Mouse (Mus musculus) lung, embryonic 14.5 days (tissue): ENCODE measurements at regions not wholly inside any gene's neighbourhood (a gene's known extent, or its start where the extent isn't known, plus 50 kb on each side); places are given as distances from the start of the nearest gene placed in this dataset.
A peak's percentile ranks its signal among the peaks of the same experiment; 100 is the strongest.

ENCODE experiments used
- ATAC-seq: fragments of 200-750 bp; cut with Nextera tagmentation; 2 replicates; pipeline ENCODE4 v1.8.0; 2017; ENCODE audit warnings: mild to moderate bottlenecking, moderate TSS enrichment, moderate library complexity; ENCODE audit not compliant: insufficient read depth
- DNase-seq: peaks from one replicate; pipeline ENCODE4 v3.0.0-alpha.2; 2015
- H3K27ac ChIP-seq: fragments of 300-500 bp; sonication (generic); 2 replicates; pipeline ENCODE4 v1.5.1; 2014; ENCODE audit warnings: low read depth, mild to moderate bottlenecking, moderate library complexity
- H3K27me3 ChIP-seq: fragments of 300-500 bp; sonication (generic); 2 replicates; pipeline ENCODE4 v1.6.1; 2014; ENCODE audit warnings: low read length, control low read depth; ENCODE audit not compliant: insufficient read depth
- H3K36me3 ChIP-seq: fragments of 300-500 bp; sonication (generic); 2 replicates; pipeline ENCODE4 v1.6.1; 2014; ENCODE audit warnings: control low read depth; ENCODE audit not compliant: insufficient read depth
- H3K4me1 ChIP-seq: fragments of 300-500 bp; sonication (generic); 2 replicates; pipeline ENCODE4 v1.6.1; 2014; ENCODE audit warnings: antibody characterized with exemption, control low read depth; ENCODE audit not compliant: insufficient read depth
- H3K4me2 ChIP-seq: fragments of 300-500 bp; sonication (generic); 2 replicates; pipeline ENCODE4 v1.6.1; 2014; ENCODE audit warnings: mild to moderate bottlenecking
- H3K4me3 ChIP-seq: fragments of 300-500 bp; sonication (generic); 2 replicates; pipeline ENCODE4 v1.5.1; 2014; ENCODE audit warnings: low read depth, low read length
- H3K9ac ChIP-seq: fragments of 300-500 bp; sonication (generic); 2 replicates; pipeline ENCODE4 v1.6.1; 2014
- H3K9me3 ChIP-seq: fragments of 300-500 bp; sonication (generic); 2 replicates; pipeline ENCODE4 v1.6.1; 2016; ENCODE audit warnings: low read depth, low read length, control low read depth
- CTCF ChIP-seq: IDR thresholded peaks from 2 replicates; pipeline ENCODE4 v1.5.1; 2016; ENCODE audit warnings: antibody characterized with exemption, low read depth
- WGBS: fragments of 180-500 bp; shearing (Covaris S2); extraction: QIAGEN DNeasy Blood & Tissue Kit; methylation state at CpG from one replicate; pipeline ENCODE4 v1.1.7; 2014; 5-methylcytosine and 5-hydroxymethylcytosine counted together

DNA sequence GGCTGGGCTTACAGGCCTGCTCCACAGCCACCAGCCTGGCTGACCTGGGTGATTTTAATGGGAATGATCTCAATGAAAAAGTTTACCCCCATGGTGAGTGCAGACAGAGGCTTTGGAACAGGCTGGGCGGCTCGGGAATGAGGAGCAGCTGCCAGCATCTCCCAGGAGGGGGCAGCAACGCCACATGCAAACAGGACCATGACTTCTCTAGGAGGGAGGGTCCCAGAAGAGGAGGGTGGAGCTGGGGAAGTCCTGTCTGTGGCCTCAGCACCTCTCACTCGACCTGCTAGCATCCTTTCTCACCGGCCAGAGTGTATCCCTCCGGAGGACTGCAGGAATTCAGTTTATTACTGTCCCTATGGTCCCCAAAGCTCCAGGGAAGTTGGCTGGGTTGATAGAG, 88.2 kb downstream of the Smim20 start:
- no peaks in the 10 kb centered on the region for H3K9me3 ChIP-seq
- no peak overlapping the region for H3K4me2 ChIP-seq
- no peaks in the 10 kb centered on the region for H3K36me3 ChIP-seq
- TF ChIP-seq CTCF = peak; percentile 98
- no peak overlapping the region for H3K27ac ChIP-seq
- no peak overlapping the region for H3K9ac ChIP-seq
- peak; percentile 86; the same call in 1 of the 2 replicates for ATAC-seq
- peak; percentile 89 for DNase-seq
- WGBS = under 1% methylated on average over 6 of the region's 6 CpGs
- no peak overlapping the region for H3K4me3 ChIP-seq
- H3K4me1 ChIP-seq = no peaks in the 10 kb centered on the region
- no peaks in the 10 kb centered on the region for H3K27me3 ChIP-seq

DNA sequence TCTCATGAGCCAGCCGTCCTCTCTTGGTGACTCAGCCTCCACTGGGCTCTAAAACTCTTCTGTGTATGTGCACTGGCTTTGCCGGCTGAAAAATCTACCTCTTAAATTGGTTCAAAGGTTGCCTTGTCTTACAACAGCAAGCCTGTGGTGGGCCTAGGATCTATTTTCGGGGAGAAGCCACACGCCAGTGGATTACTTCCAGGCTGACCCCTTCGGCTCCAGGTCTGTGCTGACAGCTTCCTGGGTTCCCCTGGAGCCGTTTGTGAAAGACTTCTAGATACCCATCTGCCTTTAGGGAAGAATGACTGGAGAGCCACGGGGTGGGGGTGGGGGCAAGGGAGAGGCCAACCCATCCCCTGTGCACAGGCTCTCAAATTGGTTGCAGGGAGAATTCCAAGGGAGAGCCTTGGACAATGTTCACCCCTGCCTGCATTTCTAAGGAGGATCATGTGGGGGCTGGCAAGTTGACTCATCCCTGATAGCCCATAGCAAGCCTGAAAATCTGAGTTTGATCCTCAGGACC, 90.3 kb downstream of the Smim20 start:
- Histone ChIP-seq H3K4me1 (no peaks in the 10 kb centered on the region), H3K4me2 (no peak overlapping the region), H3K27me3 (no peaks in the 10 kb centered on the region), H3K9me3 (no peaks in the 10 kb centered on the region), H3K9ac (no peak overlapping the region), H3K36me3 (no peaks in the 10 kb centered on the region), H3K27ac (no peak overlapping the region), H3K4me3 (no peak overlapping the region)
- ATAC-seq = no peak
- DNase-seq = no peak
- no peak for TF ChIP-seq CTCF
- 62% methylated on average over 7 of the region's 7 CpGs for WGBS

- ATAC-seq (no peak), DNase-seq (no peak)
- H3K4me1 ChIP-seq = no peaks in the 10 kb centered on the region
- TF ChIP-seq CTCF = no peak
- H3K9ac ChIP-seq = no peak overlapping the region
- H3K9me3 ChIP-seq = no peaks in the 10 kb centered on the region
- no peaks in the 10 kb centered on the region for H3K27me3 ChIP-seq
- 36% methylated on average over 4 of the region's 4 CpGs for WGBS
- no peak overlapping the region for H3K27ac ChIP-seq
- H3K4me3 ChIP-seq = no peak overlapping the region
- no peaks in the 10 kb centered on the region for H3K36me3 ChIP-seq
- H3K4me2 ChIP-seq = no peak overlapping the region
Observed at GRCm38 (mm10) chr5:53358181-53358580, 91.3 kb downstream of the Smim20 start.

- H3K9me3 ChIP-seq = no peaks in the 10 kb centered on the region
- H3K27me3 ChIP-seq = no peaks in the 10 kb centered on the region
- H3K9ac ChIP-seq = no peak overlapping the region; the same call in 1 of the 2 replicates
- no peak overlapping the region for H3K4me3 ChIP-seq
- DNase-seq = no peak
- H3K36me3 ChIP-seq = no peaks in the 10 kb centered on the region
- no peaks in the 10 kb centered on the region for H3K4me1 ChIP-seq
- no peak overlapping the region for H3K27ac ChIP-seq
- WGBS = 73% methylated on average over 12 of the region's 12 CpGs
- no peak for TF ChIP-seq CTCF
- no peak for ATAC-seq
- no peak overlapping the region for H3K4me2 ChIP-seq
Observed at GRCm38 (mm10) chr5:53359887-53360286, 93.0 kb downstream of the Smim20 start.

DNA sequence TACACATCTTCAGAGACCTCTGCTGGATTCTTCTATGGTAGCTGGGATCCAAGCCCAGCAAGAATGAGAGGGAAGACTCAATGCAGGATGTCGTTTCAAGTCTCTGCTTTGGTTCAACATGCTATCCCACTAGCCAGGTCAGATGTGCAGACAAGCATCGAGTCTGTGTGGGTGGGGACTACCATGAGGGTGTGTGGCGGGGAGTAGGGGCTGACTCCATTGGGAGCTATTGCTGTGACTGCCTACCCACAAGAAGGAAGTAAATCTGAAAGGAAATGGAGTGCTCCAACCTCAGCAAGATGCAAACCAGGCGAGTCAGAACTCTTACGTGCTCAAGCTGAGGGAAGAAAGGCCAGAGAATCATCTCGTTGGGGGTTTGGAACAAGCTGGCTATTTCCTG, 94.4 kb downstream of the Smim20 start:
- Histone ChIP-seq H3K27me3 (no peaks in the 10 kb centered on the region), H3K9ac (no peak overlapping the region), H3K4me3 (no peak overlapping the region), H3K9me3 (no peaks in the 10 kb centered on the region), H3K4me1 (no peaks in the 10 kb centered on the region), H3K27ac (no peak overlapping the region), H3K4me2 (no peak overlapping the region), H3K36me3 (no peaks in the 10 kb centered on the region)
- TF ChIP-seq CTCF = no peak
- WGBS = 81% methylated on average over 6 of the region's 6 CpGs
- DNase-seq (no peak), ATAC-seq (no peak)

GRCm38 (mm10) chr5:53363898-53364297, 97.0 kb downstream of the Smim20 start:
- no peaks in the 10 kb centered on the region for H3K4me1 ChIP-seq
- no peaks in the 10 kb centered on the region for H3K36me3 ChIP-seq
- no peaks in the 10 kb centered on the region for H3K9me3 ChIP-seq
- TF ChIP-seq CTCF = no peak
- no peak overlapping the region for H3K27ac ChIP-seq
- DNase-seq (no peak), ATAC-seq (no peak)
- no peaks in the 10 kb centered on the region for H3K27me3 ChIP-seq
- 77% methylated on average over 8 of the region's 8 CpGs for WGBS
- no peak overlapping the region for H3K4me2 ChIP-seq
- H3K4me3 ChIP-seq = no peak overlapping the region
- no peak overlapping the region for H3K9ac ChIP-seq

- H3K9me3 ChIP-seq = no peaks in the 10 kb centered on the region
- H3K27ac ChIP-seq = no peak overlapping the region
- WGBS = 64% methylated on average over 6 of the region's 6 CpGs
- ATAC-seq (peak; percentile 52; the same call in 1 of the 2 replicates), DNase-seq (no peak)
- H3K4me1 ChIP-seq = no peaks in the 10 kb centered on the region
- H3K9ac ChIP-seq = no peak overlapping the region
- no peak for TF ChIP-seq CTCF
- no peaks in the 10 kb centered on the region for H3K27me3 ChIP-seq
- no peak overlapping the region for H3K4me3 ChIP-seq
- no peak overlapping the region for H3K4me2 ChIP-seq
- no peaks in the 10 kb centered on the region for H3K36me3 ChIP-seq
Observed at GRCm38 (mm10) chr5:53366882-53367561, 98.9 kb upstream of the Rbpj start.
